Mouse (Mus musculus) kidney, embryonic 16.5 days (tissue): Measurements from ENCODE around the gene Ptprm. TPM values are rescaled to one million over a fixed set of nuclear protein-coding genes. Genes with fewer than 3 reads are reported as not detected.
"Not testable (repeated sequence)": the region's sequence is repeated elsewhere in the genome, so short reads cannot be mapped to it uniquely, and the experiment has no call there.

Source experiments
- ATAC-seq: fragments of 200-750 bp; cut with Nextera tagmentation; 2 replicates; pipeline ENCODE4 v1.8.0; 2017; ENCODE audit warnings: moderate TSS enrichment; ENCODE audit not compliant: low FRiP score, low TSS enrichment
- H3K27ac ChIP-seq: fragments of 300-500 bp; sonication (generic); 2 replicates; pipeline ENCODE4 v1.5.1; 2014; ENCODE audit warnings: low read length
- H3K27me3 ChIP-seq: fragments of 300-500 bp; sonication (generic); 2 replicates; pipeline ENCODE4 v1.6.1; 2014; ENCODE audit warnings: low read length, control low read depth, mixed read lengths; ENCODE audit not compliant: insufficient read depth
- H3K36me3 ChIP-seq: fragments of 300-500 bp; sonication (generic); 2 replicates; pipeline ENCODE4 v1.6.1; 2014; ENCODE audit warnings: low read length, control low read depth, mixed read lengths; ENCODE audit not compliant: insufficient read depth
- H3K4me1 ChIP-seq: fragments of 300-500 bp; sonication (generic); 2 replicates; pipeline ENCODE4 v1.6.1; 2014; ENCODE audit warnings: low read length, control low read depth, mixed read lengths; ENCODE audit not compliant: insufficient read depth
- H3K4me2 ChIP-seq: fragments of 300-500 bp; sonication (generic); replicated peaks from 2 replicates; pipeline ENCODE4 v1.6.1; 2014; ENCODE audit warnings: low read depth, low read length
- H3K4me3 ChIP-seq: fragments of 300-500 bp; sonication (generic); 2 replicates; pipeline ENCODE4 v1.5.1; 2014; ENCODE audit warnings: mild to moderate bottlenecking, low read length
- H3K9ac ChIP-seq: fragments of 300-500 bp; sonication (generic); replicated peaks from 2 replicates; pipeline ENCODE4 v1.6.1; 2014; ENCODE audit warnings: low read length
- H3K9me3 ChIP-seq: fragments of 300-500 bp; sonication (generic); 2 replicates; pipeline ENCODE4 v1.6.1; 2016; ENCODE audit warnings: low read length, control low read depth
- WGBS: fragments of 180-500 bp; shearing (Covaris S2); extraction: QIAGEN DNeasy Blood & Tissue Kit; methylation state at CpG from one replicate; pipeline ENCODE4 v1.1.7; 2014; 5-methylcytosine and 5-hydroxymethylcytosine counted together
- polyA plus RNA-seq: library from polyadenylated mRNA; unstranded; fragments of >200 nt; fragmentation: Nextera tagmentation; extraction: Ambion mirVana; gene quantifications from 2 replicates; pipeline ENCODE4 v1.2.1, GENCODE M21; 2015

Gene Ptprm
- polyA plus RNA-seq, 1 experiment from 2014 or later = 17.3 TPM

- Histone ChIP-seq H3K4me2 (no peak overlapping the region), H3K4me1 (peaks cover 24% of the 10 kb centered on the region), H3K4me3 (no peak overlapping the region), H3K9me3 (no peaks in the 10 kb centered on the region), H3K27ac (no peak overlapping the region), H3K27me3 (no peaks in the 10 kb centered on the region), H3K36me3 (no peaks in the 10 kb centered on the region), H3K9ac (no peak overlapping the region)
- 33% methylated on average over 6 of the region's 6 CpGs for WGBS
- ATAC-seq = no peak
Observed at GRCm38 (mm10) chr17:66877582-66877981, 476.7 kb downstream of the Ptprm start.

- ATAC-seq = 0 out of 2 replicates have a peak, but pooled peaks have one; percentile 8
- no peak overlapping the region for H3K9ac ChIP-seq
- H3K27me3 ChIP-seq = no peaks in the 10 kb centered on the region
- 66% methylated on average over 11 of the region's 11 CpGs for WGBS
- 0 out of 2 replicates have a peak overlapping the region, but pooled peaks have one; percentile 5 for H3K27ac ChIP-seq
- H3K36me3 ChIP-seq = no peaks in the 10 kb centered on the region
- H3K4me2 ChIP-seq = no peak overlapping the region
- H3K9me3 ChIP-seq = no peaks in the 10 kb centered on the region
- peaks cover 27% of the 10 kb centered on the region for H3K4me1 ChIP-seq
- H3K4me3 ChIP-seq = no peak overlapping the region
Observed at GRCm38 (mm10) chr17:66874810-66875209, 479.4 kb downstream of the Ptprm start.

- H3K36me3 ChIP-seq = no peaks in the 10 kb centered on the region
- no peak overlapping the region for H3K9ac ChIP-seq
- H3K27ac ChIP-seq = no peak overlapping the region
- H3K9me3 ChIP-seq = no peaks in the 10 kb centered on the region
- WGBS = 83% methylated on average over 4 of the region's 4 CpGs
- no peak overlapping the region for H3K4me2 ChIP-seq
- no peaks in the 10 kb centered on the region for H3K27me3 ChIP-seq
- peaks cover 15% of the 10 kb centered on the region for H3K4me1 ChIP-seq
- H3K4me3 ChIP-seq = no peak overlapping the region
- ATAC-seq = no peak
Observed at GRCm38 (mm10) chr17:66871396-66871795, 482.9 kb downstream of the Ptprm start.

DNA sequence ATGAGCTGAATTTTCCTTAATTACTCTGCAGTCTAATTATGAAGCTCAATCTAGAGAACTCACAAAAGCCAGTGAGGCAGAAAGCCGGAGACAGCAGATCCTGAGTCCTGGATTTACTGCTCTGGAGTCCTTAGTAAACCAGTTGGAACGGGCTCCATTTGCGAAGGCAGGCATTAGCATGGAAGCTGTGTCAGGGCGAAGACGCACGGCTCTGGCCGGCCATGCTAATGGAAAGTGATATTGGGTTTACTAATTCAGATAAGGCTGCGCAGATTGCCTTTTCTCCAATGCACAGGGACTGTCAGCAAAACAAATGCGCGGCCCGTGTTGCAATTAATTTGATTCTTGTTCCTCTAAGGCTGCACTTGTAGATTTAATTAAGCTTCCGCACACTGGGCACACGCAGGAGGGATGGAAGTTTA is 484.7 kb downstream of the Ptprm start:
- ATAC-seq = peak; percentile 66; the same call in 1 of the 2 replicates
- no peak overlapping the region for H3K27ac ChIP-seq
- H3K4me2 ChIP-seq = peak overlapping the region; percentile 36
- no peaks in the 10 kb centered on the region for H3K9me3 ChIP-seq
- no peak overlapping the region for H3K4me3 ChIP-seq
- H3K9ac ChIP-seq = no peak overlapping the region
- H3K4me1 ChIP-seq = peaks cover 11% of the 10 kb centered on the region; the same call in 1 of the 2 replicates
- H3K27me3 ChIP-seq = no peaks in the 10 kb centered on the region
- 43% methylated on average over 13 of the region's 13 CpGs for WGBS
- no peaks in the 10 kb centered on the region for H3K36me3 ChIP-seq

DNA sequence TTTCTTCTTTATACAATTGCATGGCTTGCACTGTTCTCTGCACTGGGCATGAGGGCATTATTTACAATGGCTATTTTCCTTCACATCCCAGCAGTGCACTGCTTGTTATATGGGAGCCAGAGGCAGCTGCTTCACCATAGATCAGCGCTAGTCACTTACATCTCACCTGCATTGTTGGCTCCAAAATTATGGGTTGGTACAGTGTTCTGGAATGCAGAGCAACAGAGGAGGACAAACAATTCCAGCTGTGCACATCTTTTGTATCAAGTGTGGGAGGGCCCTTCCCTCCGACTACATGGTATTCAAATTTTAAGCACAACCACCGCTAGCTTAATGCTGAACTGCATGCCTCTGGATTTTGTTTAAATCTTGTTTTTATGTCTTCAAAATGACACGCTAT is 489.8 kb downstream of the Ptprm start:
- no peak for ATAC-seq
- H3K36me3 ChIP-seq = no peaks in the 10 kb centered on the region
- no peaks in the 10 kb centered on the region for H3K27me3 ChIP-seq
- 72% methylated on average over 4 of the region's 4 CpGs for WGBS
- H3K9me3 ChIP-seq = no peaks in the 10 kb centered on the region
- H3K27ac ChIP-seq = no peak overlapping the region
- H3K9ac ChIP-seq = no peak overlapping the region
- H3K4me3 ChIP-seq = no peak overlapping the region
- H3K4me2 ChIP-seq = no peak overlapping the region
- H3K4me1 ChIP-seq = 0 out of 2 replicates have a peak, but pooled peaks cover 1% of the 10 kb centered on the region

DNA sequence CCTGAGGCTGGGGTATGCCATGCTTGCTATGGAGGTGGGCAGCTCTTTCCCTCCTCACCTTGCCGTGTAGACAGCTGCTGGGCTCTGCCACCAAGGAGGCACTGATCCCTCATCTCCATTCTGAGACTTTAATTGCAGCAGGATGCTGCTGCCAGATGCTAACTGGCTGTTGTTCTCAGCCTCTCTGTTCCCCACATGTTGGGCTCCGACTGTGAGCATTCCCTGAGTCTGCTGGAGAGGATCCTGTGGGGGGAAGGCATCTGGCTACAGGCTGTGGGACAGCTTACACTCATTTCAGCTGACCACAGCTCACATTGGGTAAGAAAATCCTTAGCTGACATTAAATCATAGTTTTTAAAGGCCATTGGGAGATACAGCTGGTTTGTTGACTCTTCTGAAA is 492.7 kb downstream of the Ptprm start:
- H3K9ac ChIP-seq = no peak overlapping the region
- no peak overlapping the region for H3K4me3 ChIP-seq
- H3K27ac ChIP-seq = no peak overlapping the region
- no peak for ATAC-seq
- no peaks in the 10 kb centered on the region for H3K9me3 ChIP-seq
- no peaks in the 10 kb centered on the region for H3K4me1 ChIP-seq
- H3K27me3 ChIP-seq = no peaks in the 10 kb centered on the region
- 52% methylated on average over 2 of the region's 2 CpGs for WGBS
- H3K4me2 ChIP-seq = no peak overlapping the region
- H3K36me3 ChIP-seq = no peaks in the 10 kb centered on the region

DNA sequence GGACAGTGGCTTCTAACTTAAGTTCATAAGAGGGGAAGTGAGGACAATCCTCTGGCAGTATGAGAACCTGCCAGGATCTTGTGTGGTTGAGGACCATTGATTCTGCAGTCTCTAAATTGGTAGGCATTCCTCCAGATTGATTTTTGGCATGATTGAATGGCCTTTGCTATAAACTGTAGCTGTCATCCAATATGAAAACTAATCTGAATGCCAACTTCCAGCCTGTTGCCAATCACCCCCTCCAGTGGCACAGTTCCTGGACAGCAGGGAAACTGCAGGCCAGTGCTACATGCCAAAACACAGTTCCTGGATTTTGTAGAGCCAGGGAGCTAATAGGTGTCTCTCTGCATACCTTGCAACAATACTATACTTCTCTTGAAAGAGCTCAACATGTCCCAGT is 495.5 kb downstream of the Ptprm start:
- Histone ChIP-seq H3K36me3 (no peaks in the 10 kb centered on the region), H3K9ac (no peak overlapping the region), H3K4me3 (no peak overlapping the region), H3K27me3 (no peaks in the 10 kb centered on the region), H3K27ac (no peak overlapping the region), H3K9me3 (no peaks in the 10 kb centered on the region), H3K4me1 (no peaks in the 10 kb centered on the region), H3K4me2 (no peak overlapping the region)
- no peak for ATAC-seq

GRCm38 (mm10) chr17:66852496-66852895 is 501.8 kb downstream of the Ptprm start:
- H3K36me3 ChIP-seq = no peaks in the 10 kb centered on the region
- H3K9ac ChIP-seq = no peak overlapping the region
- H3K27me3 ChIP-seq = no peaks in the 10 kb centered on the region
- WGBS = 87% methylated on average over 6 of the region's 6 CpGs
- H3K4me3 ChIP-seq = no peak overlapping the region
- no peak overlapping the region for H3K27ac ChIP-seq
- no peak overlapping the region for H3K4me2 ChIP-seq
- ATAC-seq = no peak
- no peaks in the 10 kb centered on the region for H3K4me1 ChIP-seq
- H3K9me3 ChIP-seq = no peaks in the 10 kb centered on the region

DNA sequence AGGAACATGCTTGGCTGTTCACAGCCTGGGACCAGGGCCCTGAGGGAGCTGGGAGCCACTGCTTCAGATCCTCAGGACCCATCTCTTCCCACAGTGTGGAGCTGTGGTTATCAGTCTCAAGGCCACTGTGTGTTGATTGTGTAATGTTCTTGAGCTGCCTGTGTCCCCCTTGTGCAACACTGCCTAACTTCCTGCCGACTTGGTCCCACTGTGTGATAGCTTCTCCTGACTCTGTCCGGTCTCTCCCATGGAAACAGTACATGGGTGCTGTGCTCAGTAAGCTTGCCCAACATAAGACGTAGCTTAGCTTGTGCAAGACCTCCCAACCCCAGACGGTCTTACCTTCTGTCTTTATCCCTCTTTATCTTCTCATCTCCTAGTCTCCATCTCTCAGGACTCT is 507.2 kb downstream of the Ptprm start:
- WGBS = 90% methylated on average over 4 of the region's 4 CpGs
- H3K36me3 ChIP-seq, H3K4me3 ChIP-seq, H3K4me2 ChIP-seq, H3K27me3 ChIP-seq, H3K9ac ChIP-seq, ATAC-seq, H3K27ac ChIP-seq, H3K9me3 ChIP-seq: not testable (repeated sequence)
- H3K4me1 ChIP-seq = peaks cover 14% of the 10 kb centered on the region

DNA sequence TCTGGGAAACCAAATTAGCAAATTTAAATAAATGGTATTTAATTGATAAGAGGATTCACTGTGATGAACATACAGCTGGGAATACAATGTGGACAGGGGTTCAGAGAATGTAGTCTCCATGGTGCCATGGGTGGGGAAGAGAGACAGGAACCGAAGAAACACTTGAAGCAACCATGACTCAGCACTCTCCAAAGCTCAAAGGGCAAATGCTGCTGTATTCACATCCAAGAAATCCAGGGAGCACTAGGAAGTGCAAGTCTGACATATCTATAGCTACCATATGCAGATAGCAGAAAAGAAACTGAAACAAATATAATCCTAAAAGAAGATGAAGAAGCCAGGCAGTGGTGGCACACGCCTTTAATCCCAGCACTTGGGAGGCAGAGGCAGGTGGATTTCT is 531.9 kb downstream of the Ptprm start:
- Histone ChIP-seq H3K27ac (no peak overlapping the region), H3K27me3 (no peaks in the 10 kb centered on the region), H3K9ac (no peak overlapping the region), H3K4me1 (no peaks in the 10 kb centered on the region), H3K9me3 (no peaks in the 10 kb centered on the region), H3K4me2 (no peak overlapping the region), H3K36me3 (no peaks in the 10 kb centered on the region), H3K4me3 (no peak overlapping the region)
- ATAC-seq = no peak
- WGBS = 79% methylated on average over 2 of the region's 2 CpGs
